Mouse (Mus musculus) embryonic fibroblast, embryonic 13.5 days (primary cell): ENCODE data around the gene Eif2a. TPM values are rescaled to one million over a fixed set of nuclear protein-coding genes. Genes with fewer than 3 reads are reported as not detected.

Source experiments
- H3K27ac ChIP-seq: 2 replicates; pipeline ENCODE4 v1.5.1; 2012; ENCODE audit warnings: low read length, control low read depth, inconsistent platforms; ENCODE audit not compliant: insufficient read depth
- H3K4me1 ChIP-seq: 2 replicates; pipeline ENCODE4 v1.6.1; 2011; ENCODE audit warnings: low read length; ENCODE audit not compliant: control insufficient read depth, insufficient read depth
- H3K4me3 ChIP-seq: 2 replicates; pipeline ENCODE4 v1.5.1; 2011; ENCODE audit warnings: mild to moderate bottlenecking, control low read depth, low read length; ENCODE audit not compliant: insufficient read depth
- CTCF ChIP-seq: IDR thresholded peaks from 2 replicates; pipeline ENCODE4 v1.5.1; 2011; ENCODE audit warnings: mild to moderate bottlenecking, control low read depth, low read length, moderate library complexity, borderline replicate concordance; ENCODE audit not compliant: insufficient read depth
- POLR2A ChIP-seq: IDR thresholded peaks from 2 replicates; pipeline ENCODE4 v1.6.1; 2011; ENCODE audit warnings: low read depth, mild to moderate bottlenecking, control low read depth, low read length, moderate library complexity
- polyA plus RNA-seq: library from polyadenylated mRNA; stranded (reverse); fragments of >200 nt; gene quantifications from 2 replicates; pipeline ENCODE4 v1.2.4, GENCODE M21; 2011; ENCODE audit warnings: low read depth; ENCODE audit not compliant: missing spikeins, insufficient read length

The Eif2a gene
- polyA plus RNA-seq, 1 experiment: 107 TPM

- TF ChIP-seq CTCF (no peak), POLR2A (no peak)
Measured at GRCm38 (mm10) chr3:58519536-58519935, 6.1 kb upstream of the Eif2a start.

GRCm38 (mm10) chr3:58520286-58520685 lies 5.3 kb upstream of the Eif2a start:
- H3K27ac ChIP-seq: no peak overlapping the region
- no peaks in the 10 kb centered on the region; the same call in 1 of the 2 replicates for H3K4me1 ChIP-seq
- no peak for TF ChIP-seq CTCF
- TF ChIP-seq POLR2A: no peak

More at GRCm38 (mm10) chr3:58519536-58519935, 6.1 kb upstream of the Eif2a start:
- Histone ChIP-seq H3K4me3 (no peak overlapping the region), H3K27ac (no peak overlapping the region), H3K4me1 (no peaks in the 10 kb centered on the region; the same call in 1 of the 2 replicates)

GRCm38 (mm10) chr3:58521361-58521760 lies 4.3 kb upstream of the Eif2a start:
- Histone ChIP-seq H3K4me3 (no peak overlapping the region), H3K4me1 (no peaks in the 10 kb centered on the region; the same call in 1 of the 2 replicates), H3K27ac (no peak overlapping the region)
- TF ChIP-seq CTCF: no peak
- no peak for TF ChIP-seq POLR2A

More at GRCm38 (mm10) chr3:58520286-58520685, 5.3 kb upstream of the Eif2a start:
- no peak overlapping the region for H3K4me3 ChIP-seq

GRCm38 (mm10) chr3:58523386-58523785 lies 2.2 kb upstream of the Eif2a start:
- no peaks in the 10 kb centered on the region; the same call in 1 of the 2 replicates for H3K4me1 ChIP-seq
- TF ChIP-seq CTCF (no peak), POLR2A (no peak)
- H3K27ac ChIP-seq: no peak overlapping the region
- 0 out of 2 replicates have a peak overlapping the region, but pooled peaks have one; percentile 34 for H3K4me3 ChIP-seq

GRCm38 (mm10) chr3:58524246-58524645 lies 1.4 kb upstream of the Eif2a start:
- Histone ChIP-seq H3K4me1 (no peaks in the 10 kb centered on the region; the same call in 1 of the 2 replicates), H3K27ac (no peak overlapping the region), H3K4me3 (peak overlapping the region; percentile 90)
- TF ChIP-seq CTCF (no peak), POLR2A (no peak)

- Histone ChIP-seq H3K27ac (peak overlapping the region; percentile 56), H3K4me3 (peak overlapping the region; percentile 90), H3K4me1 (no peaks in the 10 kb centered on the region; the same call in 1 of the 2 replicates)
- TF ChIP-seq CTCF (0 out of 2 replicates have a peak, but pooled peaks have one; percentile 6), POLR2A (no peak)
Measured at GRCm38 (mm10) chr3:58525166-58525565, 455 bp upstream of the Eif2a start.

GRCm38 (mm10) chr3:58526408-58526737 lies 752 bp downstream of the Eif2a start:
- H3K4me1 ChIP-seq: no peaks in the 10 kb centered on the region; the same call in 1 of the 2 replicates
- TF ChIP-seq CTCF: no peak
- no peak for TF ChIP-seq POLR2A
- peak overlapping the region; percentile 92 for H3K4me3 ChIP-seq
- H3K27ac ChIP-seq: no peak overlapping the region

- Histone ChIP-seq H3K4me3 (no peak overlapping the region), H3K27ac (no peak overlapping the region), H3K4me1 (no peaks in the 10 kb centered on the region)
- TF ChIP-seq POLR2A (no peak), CTCF (no peak)
Measured at GRCm38 (mm10) chr3:58536573-58536972, 11.0 kb downstream of the Eif2a start.

- H3K4me1 ChIP-seq: no peaks in the 10 kb centered on the region
- no peak overlapping the region for H3K27ac ChIP-seq
- TF ChIP-seq CTCF (no peak), POLR2A (no peak)
- no peak overlapping the region for H3K4me3 ChIP-seq
Measured at GRCm38 (mm10) chr3:58552001-58552811, 26.6 kb downstream of the Eif2a start.

GRCm38 (mm10) chr3:58556649-58557048 lies 31.0 kb downstream of the Eif2a start:
- no peak for TF ChIP-seq CTCF
- TF ChIP-seq POLR2A: no peak

GRCm38 (mm10) chr3:58559887-58560286 lies 34.3 kb downstream of the Eif2a start:
- H3K4me3 ChIP-seq: no peak overlapping the region
- no peak overlapping the region for H3K27ac ChIP-seq
- peaks cover 5% of the 10 kb centered on the region for H3K4me1 ChIP-seq
- TF ChIP-seq POLR2A (no peak), CTCF (no peak)

More at GRCm38 (mm10) chr3:58556649-58557048, 31.0 kb downstream of the Eif2a start:
- Histone ChIP-seq H3K4me1 (peaks cover 5% of the 10 kb centered on the region), H3K27ac (no peak overlapping the region), H3K4me3 (no peak overlapping the region)
